Mouse (Mus musculus): ENCODE data around the gene Nlrc5. TPM values are rescaled to one million over a fixed set of nuclear protein-coding genes. Genes with fewer than 3 reads are reported as not detected.

Nlrc5 gene
- polyA plus RNA-seq, 1 experiment = 0.82 TPM

- H3K27ac ChIP-seq (ENCODE audit: insufficient read depth, low read length) = no peak overlapping the region
- no peaks in the 10 kb centered on the region for H3K36me3 ChIP-seq (ENCODE audit: control insufficient read depth, insufficient read depth, low read length, poor library complexity, severe bottlenecking)
- H3K4me1 ChIP-seq (ENCODE audit: control insufficient read depth, insufficient read depth, low read length) = no peaks in the 10 kb centered on the region
- no peak overlapping the region for H3K9ac ChIP-seq (ENCODE audit: low read depth, poor library complexity, severe bottlenecking)
- TF ChIP-seq EP300 (IDR thresholded peaks at IDR 0.05; ENCODE audit: insufficient read depth, low read depth, low read length) (no peak), POLR2A (IDR thresholded peaks at IDR 0.05; ENCODE audit: insufficient read depth, low read length) (no peak), CTCF (IDR thresholded peaks at IDR 0.05; ENCODE audit: low read depth, low read length) (no peak)
- H3K9me3 ChIP-seq (replicated peaks; ENCODE audit: control insufficient read depth, insufficient read depth, low read length, poor library complexity, severe bottlenecking) = no peaks in the 10 kb centered on the region
- no peaks in the 10 kb centered on the region for H3K27me3 ChIP-seq (ENCODE audit: control insufficient read depth, insufficient read depth, low read length, poor library complexity, severe bottlenecking)
- H3K4me3 ChIP-seq (ENCODE audit: low read depth, low read length) = no peak overlapping the region
Observed at GRCm38 (mm10) chr8:94524554-94524953, 90.4 kb downstream of the Nlrc5 start.

- no peaks in the 10 kb centered on the region for H3K9me3 ChIP-seq (replicated peaks; ENCODE audit: control insufficient read depth, insufficient read depth, low read length, poor library complexity, severe bottlenecking)
- no peak overlapping the region for H3K27ac ChIP-seq (ENCODE audit: insufficient read depth, low read length)
- no peak overlapping the region for H3K4me3 ChIP-seq (ENCODE audit: low read depth, low read length)
- H3K9ac ChIP-seq (ENCODE audit: low read depth, poor library complexity, severe bottlenecking) = no peak overlapping the region
- TF ChIP-seq CTCF (IDR thresholded peaks at IDR 0.05; ENCODE audit: low read depth, low read length) = no peak
- TF ChIP-seq POLR2A (IDR thresholded peaks at IDR 0.05; ENCODE audit: insufficient read depth, low read length) = no peak
- no peak for TF ChIP-seq EP300 (IDR thresholded peaks at IDR 0.05; ENCODE audit: insufficient read depth, low read depth, low read length)
- peaks cover 3% of the 10 kb centered on the region; the same call in 1 of the 2 replicates for H3K27me3 ChIP-seq (ENCODE audit: control insufficient read depth, insufficient read depth, low read length, poor library complexity, severe bottlenecking)
- no peaks in the 10 kb centered on the region for H3K36me3 ChIP-seq (ENCODE audit: control insufficient read depth, insufficient read depth, low read length, poor library complexity, severe bottlenecking)
- H3K4me1 ChIP-seq (ENCODE audit: control insufficient read depth, insufficient read depth, low read length) = no peaks in the 10 kb centered on the region
Observed at GRCm38 (mm10) chr8:94527178-94527577, 93.0 kb downstream of the Nlrc5 start.

GRCm38 (mm10) chr8:94528245-94528644 lies 94.1 kb downstream of the Nlrc5 start:
- Histone ChIP-seq H3K4me1 (ENCODE audit: control insufficient read depth, insufficient read depth, low read length) (no peaks in the 10 kb centered on the region), H3K9me3 (replicated peaks; ENCODE audit: control insufficient read depth, insufficient read depth, low read length, poor library complexity, severe bottlenecking) (no peaks in the 10 kb centered on the region), H3K9ac (ENCODE audit: low read depth, poor library complexity, severe bottlenecking) (no peak overlapping the region), H3K36me3 (ENCODE audit: control insufficient read depth, insufficient read depth, low read length, poor library complexity, severe bottlenecking) (no peaks in the 10 kb centered on the region), H3K27me3 (ENCODE audit: control insufficient read depth, insufficient read depth, low read length, poor library complexity, severe bottlenecking) (peaks cover 13% of the 10 kb centered on the region), H3K4me3 (ENCODE audit: low read depth, low read length) (no peak overlapping the region), H3K27ac (ENCODE audit: insufficient read depth, low read length) (no peak overlapping the region)
- TF ChIP-seq CTCF (IDR thresholded peaks at IDR 0.05; ENCODE audit: low read depth, low read length) = peak; percentile 55
- TF ChIP-seq POLR2A (IDR thresholded peaks at IDR 0.05; ENCODE audit: insufficient read depth, low read length) = no peak
- TF ChIP-seq EP300 (IDR thresholded peaks at IDR 0.05; ENCODE audit: insufficient read depth, low read depth, low read length) = no peak

GRCm38 (mm10) chr8:94529875-94530274 lies 95.7 kb downstream of the Nlrc5 start:
- Histone ChIP-seq H3K4me1 (ENCODE audit: control insufficient read depth, insufficient read depth, low read length) (no peaks in the 10 kb centered on the region), H3K27me3 (ENCODE audit: control insufficient read depth, insufficient read depth, low read length, poor library complexity, severe bottlenecking) (peaks cover 19% of the 10 kb centered on the region), H3K9me3 (replicated peaks; ENCODE audit: control insufficient read depth, insufficient read depth, low read length, poor library complexity, severe bottlenecking) (no peaks in the 10 kb centered on the region), H3K4me3 (ENCODE audit: low read depth, low read length) (no peak overlapping the region), H3K27ac (ENCODE audit: insufficient read depth, low read length) (no peak overlapping the region), H3K9ac (ENCODE audit: low read depth, poor library complexity, severe bottlenecking) (no peak overlapping the region), H3K36me3 (ENCODE audit: control insufficient read depth, insufficient read depth, low read length, poor library complexity, severe bottlenecking) (no peaks in the 10 kb centered on the region)
- no peak for TF ChIP-seq EP300 (IDR thresholded peaks at IDR 0.05; ENCODE audit: insufficient read depth, low read depth, low read length)
- TF ChIP-seq POLR2A (IDR thresholded peaks at IDR 0.05; ENCODE audit: insufficient read depth, low read length) = no peak
- no peak for TF ChIP-seq CTCF (IDR thresholded peaks at IDR 0.05; ENCODE audit: low read depth, low read length)

GRCm38 (mm10) chr8:94530643-94531042 lies 96.5 kb downstream of the Nlrc5 start:
- Histone ChIP-seq H3K27ac (ENCODE audit: insufficient read depth, low read length) (no peak overlapping the region), H3K4me3 (ENCODE audit: low read depth, low read length) (no peak overlapping the region), H3K9ac (ENCODE audit: low read depth, poor library complexity, severe bottlenecking) (no peak overlapping the region), H3K4me1 (ENCODE audit: control insufficient read depth, insufficient read depth, low read length) (no peaks in the 10 kb centered on the region), H3K27me3 (ENCODE audit: control insufficient read depth, insufficient read depth, low read length, poor library complexity, severe bottlenecking) (peaks cover 19% of the 10 kb centered on the region), H3K36me3 (ENCODE audit: control insufficient read depth, insufficient read depth, low read length, poor library complexity, severe bottlenecking) (no peaks in the 10 kb centered on the region), H3K9me3 (replicated peaks; ENCODE audit: control insufficient read depth, insufficient read depth, low read length, poor library complexity, severe bottlenecking) (no peaks in the 10 kb centered on the region)
- TF ChIP-seq CTCF (IDR thresholded peaks at IDR 0.05; ENCODE audit: low read depth, low read length) = no peak
- no peak for TF ChIP-seq EP300 (IDR thresholded peaks at IDR 0.05; ENCODE audit: insufficient read depth, low read depth, low read length)
- TF ChIP-seq POLR2A (IDR thresholded peaks at IDR 0.05; ENCODE audit: insufficient read depth, low read length) = no peak

- H3K9ac ChIP-seq (ENCODE audit: low read depth, poor library complexity, severe bottlenecking) = peak overlapping the region; percentile 85
- H3K9me3 ChIP-seq (replicated peaks; ENCODE audit: control insufficient read depth, insufficient read depth, low read length, poor library complexity, severe bottlenecking) = no peaks in the 10 kb centered on the region
- H3K27ac ChIP-seq (ENCODE audit: insufficient read depth, low read length) = no peak overlapping the region
- no peaks in the 10 kb centered on the region for H3K4me1 ChIP-seq (ENCODE audit: control insufficient read depth, insufficient read depth, low read length)
- no peaks in the 10 kb centered on the region for H3K36me3 ChIP-seq (ENCODE audit: control insufficient read depth, insufficient read depth, low read length, poor library complexity, severe bottlenecking)
- H3K4me3 ChIP-seq (ENCODE audit: low read depth, low read length) = peak overlapping the region; percentile 56
- TF ChIP-seq CTCF (IDR thresholded peaks at IDR 0.05; ENCODE audit: low read depth, low read length) (no peak), EP300 (IDR thresholded peaks at IDR 0.05; ENCODE audit: insufficient read depth, low read depth, low read length) (no peak), POLR2A (IDR thresholded peaks at IDR 0.05; ENCODE audit: insufficient read depth, low read length) (no peak)
- H3K27me3 ChIP-seq (ENCODE audit: control insufficient read depth, insufficient read depth, low read length, poor library complexity, severe bottlenecking) = peaks cover 19% of the 10 kb centered on the region
Observed at GRCm38 (mm10) chr8:94532000-94532399, 97.8 kb downstream of the Nlrc5 start.
